Mouse (Mus musculus) cerebellum, adult (tissue): ENCODE data around the gene Nckap1l.
"Not testable (repeated sequence)": the region's sequence is repeated elsewhere in the genome, so short reads cannot be mapped to it uniquely, and the experiment has no call there.

Experiments
- ATAC-seq: cut with Nextera tagmentation; 2 replicates; pipeline ENCODE4 v1.9.2; 2017; ENCODE audit warnings: mild to moderate bottlenecking, moderate library complexity, mixed read lengths; ENCODE audit not compliant: insufficient number of reproducible peaks, low FRiP score, low TSS enrichment

Gene Nckap1l

DNA sequence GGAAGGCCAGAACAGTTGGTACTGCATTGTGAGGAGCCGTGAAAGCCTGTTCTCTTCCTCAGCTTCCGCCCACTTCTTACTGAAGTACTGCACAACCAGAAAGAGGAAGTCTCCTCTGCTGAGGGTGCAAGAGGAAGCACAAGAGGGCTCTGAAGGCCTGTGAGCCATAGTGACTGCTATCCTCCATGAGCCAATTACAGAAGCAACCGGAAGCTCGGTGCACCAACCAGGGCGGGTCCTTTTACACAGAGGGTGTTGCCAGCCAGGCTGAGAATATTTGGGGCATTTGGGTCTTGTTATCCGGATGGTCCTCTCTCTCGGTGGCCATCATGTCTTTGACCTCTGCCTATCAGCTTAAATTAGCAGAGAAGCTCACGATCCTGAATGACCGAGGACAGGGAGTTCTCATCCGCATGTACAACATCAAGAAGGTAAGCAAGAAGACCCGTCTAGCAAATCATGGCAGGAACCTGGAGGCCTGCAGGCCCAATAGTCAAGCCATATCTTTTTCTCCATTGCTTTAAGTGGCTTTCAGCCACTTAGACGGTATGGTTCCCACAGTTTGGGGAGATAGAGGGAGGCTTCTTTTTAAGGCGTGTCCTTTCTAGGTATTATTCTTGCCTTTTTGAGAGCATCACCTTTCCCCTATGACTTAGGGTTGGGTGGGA lies at the start of gene Nckap1l:
Gene Nckap1l (plus strand): TSS at position 244 of the 668 bp plus-strand sequence.
- no peak for ATAC-seq

DNA sequence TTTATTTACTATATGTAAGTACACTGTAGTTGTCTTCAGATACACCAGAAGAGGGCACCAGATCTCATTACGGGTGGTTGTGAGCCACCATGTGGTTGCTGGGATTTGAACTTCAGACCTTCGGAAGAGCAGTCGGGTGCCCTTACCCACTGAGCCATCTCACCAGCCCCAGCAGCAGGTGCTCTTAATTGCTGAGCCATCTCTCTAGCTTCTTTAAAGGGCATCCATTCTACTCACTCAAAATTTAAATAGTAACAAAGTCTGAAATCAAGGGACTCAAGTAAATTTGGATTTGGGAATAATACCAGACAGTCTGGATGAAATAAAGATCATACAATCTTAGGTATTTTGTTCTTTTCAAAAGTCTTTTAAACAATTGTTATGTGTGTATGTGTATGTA lies 48.0 kb upstream of the Nckap1l start:
- not testable (repeated sequence) for ATAC-seq

DNA sequence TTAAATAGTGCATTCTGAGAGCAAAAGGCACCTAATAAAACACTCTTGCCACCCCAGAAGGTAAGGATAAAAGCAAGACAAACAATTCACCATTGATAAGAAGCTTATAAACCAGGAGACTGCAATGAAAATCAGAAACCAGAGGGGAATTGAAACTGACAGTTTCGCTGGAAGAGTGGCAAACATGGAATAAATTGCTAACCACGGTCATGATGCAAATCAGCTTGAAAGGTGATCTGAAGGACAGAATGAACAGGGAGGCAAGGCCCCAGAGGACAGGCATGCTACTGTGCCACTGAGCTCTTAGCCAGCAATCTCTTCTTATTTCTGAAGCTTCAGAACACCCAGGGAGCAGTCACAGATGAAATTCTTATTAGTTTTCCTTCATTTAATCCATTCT lies 26.6 kb upstream of the Nckap1l start:
- ATAC-seq, result no peak

DNA sequence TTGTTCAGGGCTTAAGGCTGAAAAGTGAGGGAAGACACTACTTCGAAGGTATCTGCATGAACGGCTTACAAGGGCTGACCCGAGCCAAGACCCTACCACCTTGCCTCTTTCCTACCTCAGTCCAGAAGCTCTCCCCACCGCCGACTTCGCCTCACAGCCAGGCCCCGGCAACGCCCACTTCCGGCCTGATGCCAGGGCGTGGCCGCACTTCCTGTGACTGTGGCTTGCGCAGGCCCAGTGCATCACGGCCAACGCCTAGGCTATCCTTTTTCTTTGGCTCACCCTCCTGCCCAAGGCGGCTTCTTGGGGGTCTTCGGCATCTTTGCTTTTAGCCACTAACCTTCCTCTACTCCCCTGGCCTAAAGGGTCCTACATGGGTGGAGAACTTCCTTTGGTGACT lies 23.4 kb upstream of the Nckap1l start, which contains the start of gene Gtsf1:
Gene Gtsf1 (minus strand): TSS at position 230 of the 400 bp plus-strand sequence.
- no peak for ATAC-seq

DNA sequence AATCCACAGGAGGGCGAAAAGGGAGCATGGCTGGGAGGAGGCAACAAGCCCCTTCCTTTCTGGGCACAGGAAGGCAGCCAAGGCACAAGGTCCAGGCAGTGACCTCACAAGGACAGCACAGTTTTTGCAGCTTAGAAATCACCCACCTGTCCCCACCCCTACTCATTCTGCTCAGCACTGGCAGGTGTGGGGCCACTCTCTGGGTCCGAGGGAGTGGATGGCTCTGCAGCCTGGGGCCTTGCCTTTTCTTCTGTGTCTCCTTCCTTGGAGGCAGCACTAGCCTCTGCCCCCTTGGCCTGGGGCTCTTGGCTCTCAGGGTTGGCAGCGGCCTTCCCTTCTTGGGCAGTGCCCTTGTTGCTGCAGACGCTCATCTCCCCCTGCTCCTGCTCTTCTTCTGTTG lies 7.6 kb upstream of the Nckap1l start:
- not testable (repeated sequence) for ATAC-seq

DNA sequence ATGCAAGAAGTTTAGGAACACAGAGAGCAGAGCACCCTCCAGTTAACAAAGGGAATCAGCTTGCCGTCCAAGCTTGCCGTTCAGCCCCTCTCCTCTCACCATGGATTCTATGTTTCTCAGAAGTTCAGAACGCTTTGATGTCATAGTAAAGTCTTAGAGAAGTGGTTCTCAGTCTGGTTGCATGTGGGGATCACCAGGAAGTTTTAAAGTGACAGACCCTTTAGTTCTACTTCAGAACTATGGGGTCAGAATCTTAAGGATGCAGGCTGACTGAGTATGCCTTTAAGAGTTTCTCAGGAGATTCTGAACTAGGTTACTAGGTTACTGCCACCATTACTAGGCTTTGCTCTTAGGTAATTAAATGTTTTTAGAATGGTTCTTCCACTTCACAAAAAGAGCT lies 5.2 kb upstream of the Nckap1l start, which contains the start of gene Gtsf2:
Gene Gtsf2 (minus strand): TSS at position 101 of the 400 bp plus-strand sequence.
- ATAC-seq, result no peak

DNA sequence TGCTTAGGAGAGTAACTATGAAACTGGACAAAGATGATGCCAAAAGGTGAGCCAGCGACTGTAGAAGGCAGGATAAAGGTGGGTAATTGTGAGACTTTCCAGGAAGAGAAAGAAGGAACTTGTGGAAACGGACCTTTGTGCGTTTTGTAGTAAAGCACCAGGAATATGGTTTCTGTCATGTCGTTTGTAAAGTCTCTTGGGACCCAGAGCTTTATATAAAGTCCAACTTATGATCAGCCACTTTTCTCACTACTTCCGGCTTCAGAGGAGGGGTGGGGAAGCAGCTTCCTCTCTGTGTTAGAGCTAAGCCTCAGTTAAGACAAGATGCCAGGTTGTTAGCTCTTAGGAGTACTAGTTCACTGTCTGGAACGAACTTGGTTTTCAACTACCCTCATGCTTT lies 855 bp downstream of the Nckap1l start:
- ATAC-seq, result no peak

DNA sequence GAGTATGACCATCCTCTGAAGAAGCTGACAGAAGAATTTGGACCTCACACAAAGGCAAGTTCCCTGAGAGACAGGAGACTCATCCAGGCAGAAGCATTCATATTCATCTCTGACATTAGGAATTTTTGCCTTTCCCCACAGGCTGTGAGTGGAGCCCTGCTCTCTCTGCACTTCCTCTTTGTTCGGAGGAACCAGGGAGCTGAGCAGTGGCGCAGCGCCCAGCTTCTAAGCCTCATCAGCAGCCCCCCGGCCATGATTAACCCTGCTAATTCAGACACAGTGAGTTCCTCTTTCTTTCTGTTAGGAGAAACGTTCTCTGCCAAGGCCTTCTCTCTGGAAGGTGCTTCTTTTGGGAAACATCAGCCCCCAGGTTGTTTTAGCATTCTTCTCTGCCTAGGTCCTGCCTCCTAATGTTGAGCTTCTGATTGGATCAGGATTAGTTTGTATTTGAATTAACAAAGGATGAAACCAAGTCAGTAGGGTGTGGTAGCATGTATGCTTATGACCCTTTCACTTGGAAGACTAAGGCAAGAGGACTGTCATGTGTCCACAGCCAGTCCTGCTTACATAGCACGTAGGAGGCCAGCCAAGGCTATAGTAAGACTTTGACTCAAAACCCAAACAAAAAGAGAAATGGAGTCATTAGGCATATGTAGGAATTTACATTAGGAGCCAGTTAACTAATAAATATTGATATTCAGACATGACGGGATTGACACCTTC lies 9.1 kb downstream of the Nckap1l start:
- no peak for ATAC-seq

DNA sequence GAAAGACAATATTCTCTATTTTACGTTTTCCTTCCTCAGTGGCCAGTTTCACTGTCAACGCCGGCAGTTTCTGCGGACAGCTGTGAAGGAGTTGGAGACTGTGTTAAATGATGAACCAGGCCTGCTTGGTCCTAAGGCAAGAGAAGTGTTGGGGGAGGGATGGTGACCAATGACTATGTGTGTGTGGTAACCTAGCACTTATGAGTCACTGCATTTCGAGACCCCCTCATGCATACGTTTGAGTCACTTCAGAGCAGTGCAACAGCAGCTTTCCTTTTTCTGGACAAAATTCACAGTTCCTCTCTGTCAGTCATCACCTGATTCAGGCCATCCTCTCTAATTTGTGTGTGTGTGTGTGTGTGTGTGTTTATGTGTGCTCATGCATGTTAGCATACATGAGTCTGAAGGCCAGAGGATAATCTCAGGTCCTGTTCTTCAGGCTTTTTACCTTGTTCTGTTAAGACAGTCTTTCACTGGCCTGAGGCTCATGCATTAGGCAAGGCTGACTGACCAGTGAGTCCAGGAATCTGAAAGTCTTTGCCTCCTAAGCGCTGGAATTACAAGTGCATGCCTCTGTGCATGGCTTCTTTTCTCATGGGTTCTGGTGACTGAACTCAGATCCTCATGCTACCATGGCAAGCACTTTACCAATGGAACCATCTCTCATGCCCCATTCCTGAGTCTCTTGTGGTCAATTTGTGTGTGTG lies 18.0 kb downstream of the Nckap1l start:
- no peak for ATAC-seq

DNA sequence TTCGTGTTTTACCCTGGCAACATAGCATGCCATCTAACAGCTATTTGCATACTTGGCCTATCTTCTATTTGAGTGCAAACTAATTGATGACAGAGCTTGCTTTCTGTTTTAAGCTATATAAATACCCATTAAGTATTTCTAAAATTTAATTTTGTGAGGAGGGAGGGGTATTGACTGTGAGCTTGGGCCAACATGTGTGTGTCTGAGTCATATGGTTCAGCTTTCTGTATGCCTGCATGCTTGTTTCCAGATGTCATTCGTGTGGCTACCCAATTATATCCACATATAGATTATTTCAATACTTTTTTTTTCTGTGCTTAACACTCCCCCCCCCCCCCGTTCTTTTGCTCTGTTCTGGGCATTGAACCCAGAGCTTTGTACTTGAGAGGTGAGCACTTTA lies 18.7 kb downstream of the Nckap1l start:
- no peak for ATAC-seq

DNA sequence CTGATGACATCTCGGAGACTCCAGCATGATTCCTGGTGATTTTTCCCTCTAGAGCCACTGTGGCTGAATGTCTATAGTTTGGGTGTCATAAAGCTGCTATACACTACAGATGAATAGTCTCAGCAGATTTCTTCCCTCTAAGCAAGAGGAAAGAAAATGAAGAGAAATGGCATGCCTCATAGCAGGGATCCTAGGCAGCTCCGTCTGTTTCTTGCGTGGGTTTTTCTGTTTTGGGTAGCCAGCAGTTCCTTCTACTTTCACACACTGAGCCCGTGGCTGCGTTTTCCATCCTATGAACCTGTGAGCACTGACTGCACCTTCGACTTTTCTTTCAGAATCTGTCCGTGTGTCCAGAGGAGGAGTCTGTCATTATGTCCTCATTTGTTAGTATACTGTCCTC lies 19.6 kb downstream of the Nckap1l start:
- no peak for ATAC-seq

DNA sequence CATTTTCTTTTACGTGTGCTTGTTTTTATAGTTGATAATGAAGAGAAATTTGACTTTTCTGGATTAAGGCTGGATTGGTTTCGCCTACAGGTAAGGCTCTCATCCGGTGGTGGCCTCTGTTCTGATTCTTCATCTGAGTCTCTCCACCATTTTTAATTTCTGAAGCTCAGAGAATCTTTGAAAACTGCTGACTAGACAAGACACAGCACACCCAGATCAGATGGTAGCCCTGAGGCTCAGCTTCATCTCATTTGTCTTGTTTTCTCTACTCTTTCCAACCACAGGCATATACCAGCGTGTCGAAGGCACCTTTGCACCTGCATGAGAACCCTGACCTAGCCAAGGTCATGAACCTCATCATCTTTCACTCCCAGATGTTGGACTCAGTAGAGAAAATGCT lies 20.2 kb downstream of the Nckap1l start:
- ATAC-seq, result no peak

DNA sequence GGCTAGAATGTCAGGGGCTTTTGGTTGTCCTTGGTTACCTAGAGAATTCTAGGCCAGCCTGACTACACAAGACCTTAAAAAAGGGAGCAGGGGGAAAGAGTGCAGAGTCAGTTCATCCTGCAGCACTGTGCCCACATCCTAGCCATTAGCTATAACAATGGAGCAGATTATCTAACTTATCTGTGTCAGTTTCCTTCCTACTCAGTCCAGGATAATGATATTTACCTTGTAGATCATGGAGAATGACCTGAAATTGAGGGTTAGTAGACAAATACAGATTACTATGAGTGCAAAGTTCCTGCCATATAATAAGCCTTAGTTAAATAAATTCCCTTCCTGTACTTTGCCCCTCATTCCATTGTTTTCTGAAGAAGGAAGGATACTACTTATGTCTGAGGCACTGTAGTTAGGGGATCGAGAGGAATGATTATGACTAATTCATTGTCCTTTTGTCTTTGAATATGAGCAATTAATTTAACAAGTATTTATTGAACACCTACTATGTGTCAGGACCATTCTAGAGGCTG lies 25.5 kb downstream of the Nckap1l start:
- ATAC-seq, result no peak

DNA sequence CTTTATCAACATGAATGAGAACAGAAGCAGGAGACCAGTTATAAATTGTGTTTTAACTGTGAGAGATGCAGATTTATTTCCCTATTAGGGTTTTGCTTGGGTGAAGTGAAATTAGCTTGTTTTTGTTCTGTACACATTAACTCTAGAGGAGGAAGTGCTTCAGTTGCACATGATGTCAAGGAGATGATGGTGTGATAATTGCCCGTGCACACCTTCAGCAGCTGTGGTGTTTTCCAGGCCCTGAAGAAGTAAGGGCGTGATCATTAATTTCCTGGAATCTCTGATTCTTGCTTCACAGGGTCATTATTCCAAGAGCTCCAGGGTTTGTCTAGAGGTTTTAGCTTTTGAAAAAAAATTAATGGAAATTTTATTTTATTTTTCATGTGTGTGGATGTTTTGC lies 26.5 kb downstream of the Nckap1l start:
- no peak for ATAC-seq

DNA sequence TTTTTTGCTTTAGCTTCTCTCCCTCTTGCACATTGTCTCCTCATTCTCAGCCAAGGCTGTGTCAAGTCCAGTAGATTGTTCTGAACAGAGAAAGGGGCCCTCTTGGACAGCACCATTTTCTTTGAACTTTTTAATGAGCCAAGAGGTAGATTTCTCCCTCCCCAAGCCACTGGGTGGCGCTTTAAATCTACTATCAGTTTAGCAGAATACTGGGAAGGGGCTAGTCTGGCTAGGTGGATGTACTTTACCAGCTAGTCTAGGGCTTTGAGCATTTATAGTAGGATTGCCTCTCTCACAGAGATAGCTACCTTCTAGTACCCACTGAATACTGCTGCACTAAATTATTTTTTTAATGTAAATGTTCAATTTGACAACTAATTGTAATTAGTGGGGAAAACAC lies 28.9 kb downstream of the Nckap1l start:
- no peak for ATAC-seq

DNA sequence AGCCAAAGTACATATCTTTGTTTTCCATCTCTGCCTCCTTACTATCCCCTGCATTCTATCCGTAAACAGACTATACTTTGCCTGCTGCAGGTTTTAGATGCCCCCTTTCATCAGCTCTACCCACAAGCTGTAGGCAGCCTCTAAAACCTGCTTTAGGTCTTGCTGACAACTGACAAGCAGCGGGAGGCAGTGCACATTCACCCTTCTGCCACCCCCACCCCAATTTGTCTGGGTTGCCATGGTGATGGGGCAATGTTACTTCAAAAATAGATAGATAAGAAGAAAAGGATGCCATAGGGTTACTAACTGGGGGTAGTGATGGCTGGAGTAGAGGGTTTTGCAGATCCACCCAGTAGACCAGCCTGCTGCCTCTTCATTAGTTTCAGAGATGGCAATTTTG lies 30.9 kb downstream of the Nckap1l start:
- no peak for ATAC-seq

DNA sequence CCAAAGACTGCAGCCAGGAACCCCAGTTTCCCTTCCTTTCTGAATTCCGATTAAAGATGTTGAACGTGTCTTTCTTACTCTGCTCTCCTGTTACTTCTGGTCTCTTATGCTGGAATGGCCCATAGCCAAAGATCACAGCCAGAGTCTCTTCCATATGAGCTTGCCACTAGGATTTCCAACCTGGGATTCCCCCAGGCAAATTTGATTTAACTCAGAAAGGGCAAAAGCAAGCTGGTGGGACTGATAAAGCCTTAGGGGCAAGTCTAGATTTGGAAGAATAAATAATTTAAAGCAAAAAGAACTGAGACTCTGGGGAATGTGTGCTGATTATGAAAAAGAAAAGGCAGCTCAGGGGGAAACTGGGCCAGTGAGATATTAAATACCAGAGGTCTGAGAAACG lies 31.5 kb downstream of the Nckap1l start:
- ATAC-seq, result no peak

DNA sequence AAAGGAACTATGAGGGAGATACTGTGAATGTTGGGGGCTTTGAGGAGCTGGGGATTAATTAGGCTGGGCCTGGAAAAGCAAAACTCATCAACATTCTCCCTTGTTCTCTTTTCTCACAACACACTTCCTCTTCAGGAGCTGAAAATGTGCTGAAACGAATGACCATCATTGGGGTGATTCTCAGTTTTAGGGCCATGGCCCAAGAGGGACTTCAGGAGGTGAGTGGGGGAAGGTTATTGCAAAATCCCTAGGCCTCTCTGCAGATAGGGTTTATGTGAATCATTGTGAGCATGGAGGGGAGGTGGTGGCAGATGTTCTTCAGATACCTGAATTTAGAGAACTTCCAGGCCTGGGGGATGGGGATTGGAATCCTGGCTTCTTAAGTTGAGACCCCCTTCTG lies 33.1 kb downstream of the Nckap1l start:
- ATAC-seq, result no peak

DNA sequence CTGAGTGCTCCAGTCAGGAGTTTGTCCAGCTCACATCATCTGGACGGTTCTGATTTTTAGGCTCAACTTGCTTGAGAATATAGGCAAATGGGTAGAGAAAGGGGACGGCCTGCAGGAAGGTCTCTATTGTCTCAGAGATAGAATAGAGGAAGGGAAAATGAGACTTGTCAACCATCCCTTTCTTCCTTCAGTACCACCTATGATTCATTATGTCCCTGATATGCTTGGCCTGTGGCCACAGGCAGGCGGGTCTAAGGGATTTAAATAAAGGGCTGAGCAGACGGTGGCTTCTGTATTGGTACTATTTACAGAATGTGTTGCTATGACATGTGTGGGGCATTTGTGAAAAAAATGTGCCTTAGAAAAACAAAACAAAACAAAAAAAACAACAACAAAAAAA lies 34.7 kb downstream of the Nckap1l start:
- ATAC-seq, result no peak

DNA sequence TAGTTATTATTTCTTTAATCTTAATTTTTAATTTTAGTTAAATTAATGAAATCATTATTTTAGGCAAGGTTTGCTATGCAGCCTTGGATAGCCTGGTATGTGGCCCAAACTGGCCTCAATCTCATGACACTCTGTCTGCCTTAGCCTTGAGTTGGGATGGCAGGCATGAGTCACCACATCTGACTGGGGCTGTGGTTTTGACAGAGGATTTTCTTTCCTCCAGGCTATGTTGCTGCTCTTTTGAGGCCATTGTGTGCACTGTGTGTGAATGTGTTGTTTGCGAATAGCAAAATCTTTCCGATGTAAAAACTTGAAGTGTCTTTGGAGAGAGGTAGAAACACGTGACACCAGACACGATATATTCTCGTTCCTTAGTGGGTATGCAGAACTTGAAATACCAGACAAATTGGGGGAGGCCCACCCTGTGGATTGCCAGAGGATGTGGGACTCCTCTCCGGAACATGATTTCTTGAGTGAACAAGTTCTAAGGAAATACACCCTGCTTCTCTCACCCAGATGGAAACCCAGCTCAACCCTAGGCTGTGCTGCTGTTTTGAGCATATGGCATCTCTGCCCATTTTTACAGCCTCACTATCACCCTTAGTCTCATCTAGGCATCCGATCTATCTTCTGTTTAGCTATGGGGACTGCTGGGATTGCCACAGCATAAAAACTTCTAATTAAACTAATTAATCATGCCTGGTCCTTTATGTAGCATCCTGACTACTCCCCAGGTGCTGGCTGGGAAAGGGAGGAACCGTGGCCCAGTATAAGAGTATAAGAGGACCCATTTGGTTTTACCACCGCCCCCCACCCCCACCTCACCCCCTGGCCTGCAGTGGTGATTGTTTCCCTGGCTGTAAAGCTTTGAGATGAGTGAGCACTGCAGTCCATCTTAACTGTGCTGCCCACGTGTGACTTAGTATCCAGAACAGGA lies 42.9 kb downstream of the Nckap1l start:
- ATAC-seq, result no peak
